Mouse (Mus musculus): ENCODE results near the gene Arsa.
"Not testable (repeated sequence)": the region's sequence is repeated elsewhere in the genome, so short reads cannot be mapped to it uniquely, and the experiment has no call there.

Gene Arsa

GRCm38 (mm10) chr15:89455642-89456041, 21.6 kb downstream of the Arsa start:
- DNase-seq (ENCODE audit: low spot score in 2 of 2) = no peak

DNA sequence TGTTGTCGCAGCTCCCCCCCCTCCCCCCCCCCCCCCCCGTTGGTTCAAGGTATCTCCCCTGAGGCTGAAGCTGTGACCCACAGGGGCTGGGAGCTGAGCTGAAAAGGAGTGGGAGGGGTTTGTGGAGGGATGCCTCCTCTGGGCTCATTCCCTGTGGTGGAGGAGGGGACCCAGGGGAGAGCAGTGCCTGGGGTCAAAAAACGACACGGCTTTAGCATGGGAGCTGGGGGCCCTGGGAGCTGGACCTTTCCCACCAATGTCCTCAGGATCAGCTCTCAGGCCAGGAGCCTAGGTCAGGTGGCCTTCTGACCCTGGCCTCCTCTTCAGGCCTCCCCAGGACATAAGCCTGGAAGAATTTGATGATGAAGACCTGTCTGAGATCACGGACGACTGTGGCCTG, 22.4 kb downstream of the Arsa start:
- DNase-seq (ENCODE audit: low spot score in 2 of 2) = no peak

DNA sequence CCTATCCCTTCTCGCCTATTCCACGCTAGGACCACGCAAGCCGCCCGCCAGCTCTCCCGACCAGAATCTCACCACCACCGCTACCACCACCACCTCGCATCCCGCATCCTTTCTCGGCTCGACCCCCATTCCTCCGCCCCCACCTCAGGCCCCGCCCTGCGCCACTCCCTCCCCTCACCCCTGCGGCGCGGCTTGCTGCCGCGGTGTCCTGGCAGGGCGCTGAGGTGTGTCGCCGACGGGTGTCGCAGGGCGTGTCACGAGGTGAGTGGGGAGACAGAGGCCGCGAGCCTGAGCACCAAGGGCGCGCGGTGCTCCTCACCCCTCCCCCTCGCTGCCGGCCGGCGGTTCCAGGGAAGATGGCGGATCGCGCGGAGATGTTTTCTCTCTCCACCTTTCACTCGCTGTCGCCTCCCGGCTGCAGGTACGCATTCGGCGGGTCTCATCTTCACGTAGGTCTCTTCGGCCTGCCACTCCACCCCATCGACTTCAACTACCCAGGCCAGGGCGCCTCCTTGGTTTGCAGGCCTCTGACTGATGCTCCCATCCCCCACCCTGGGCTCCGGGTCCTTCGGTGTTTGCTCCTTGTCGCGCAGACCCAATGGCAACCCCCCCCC, 23.3 kb downstream of the Arsa start, which contains the start of gene Mapk8ip2:
Gene Mapk8ip2, plus strand, starts transcription at position 49 of the 614 bp plus-strand sequence.
- no peak for DNase-seq (ENCODE audit: low spot score in 2 of 2)

GRCm38 (mm10) chr15:89452906-89453864, 24.0 kb downstream of the Arsa start:
- DNase-seq (ENCODE audit: low spot score in 2 of 2) = peak; percentile 62 to 87

DNA sequence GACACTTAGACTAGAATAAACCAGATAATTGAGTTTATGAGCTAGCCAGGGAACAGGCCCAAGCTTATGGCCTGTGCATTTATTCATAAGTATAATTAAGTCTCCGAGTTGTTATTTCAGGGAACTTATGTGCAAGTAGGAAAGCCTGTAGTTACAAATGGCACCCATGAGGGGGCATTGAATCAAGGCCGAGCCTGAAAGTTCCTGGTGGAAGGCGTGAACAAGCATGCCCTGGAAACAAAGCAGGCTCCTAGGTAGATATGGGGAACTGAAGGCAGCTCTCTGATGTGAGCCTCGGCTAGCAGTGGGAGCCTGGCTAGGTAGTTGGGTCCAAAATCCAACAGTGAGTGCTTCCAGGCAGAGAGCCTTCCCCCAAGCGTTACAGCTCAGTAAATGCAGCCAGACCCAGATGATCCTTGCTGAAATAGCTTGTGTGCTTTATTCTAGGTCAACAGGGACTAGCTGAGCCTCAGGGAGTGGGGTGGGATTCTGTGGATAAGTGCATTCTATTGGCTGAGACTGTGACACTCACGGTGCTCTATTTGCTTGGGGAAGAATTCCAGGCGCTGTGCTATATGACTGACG, 34.6 kb downstream of the Arsa start:
- no peak for DNase-seq (ENCODE audit: low spot score in 2 of 2)

- no peak for DNase-seq (ENCODE audit: low spot score in 2 of 2)
These were observed 41.3 kb downstream of the Arsa start for GRCm38 (mm10) chr15:89435878-89436277.

GRCm38 (mm10) chr15:89434136-89434535, 43.1 kb downstream of the Arsa start:
- no peak for DNase-seq (ENCODE audit: low spot score in 2 of 2)

DNA sequence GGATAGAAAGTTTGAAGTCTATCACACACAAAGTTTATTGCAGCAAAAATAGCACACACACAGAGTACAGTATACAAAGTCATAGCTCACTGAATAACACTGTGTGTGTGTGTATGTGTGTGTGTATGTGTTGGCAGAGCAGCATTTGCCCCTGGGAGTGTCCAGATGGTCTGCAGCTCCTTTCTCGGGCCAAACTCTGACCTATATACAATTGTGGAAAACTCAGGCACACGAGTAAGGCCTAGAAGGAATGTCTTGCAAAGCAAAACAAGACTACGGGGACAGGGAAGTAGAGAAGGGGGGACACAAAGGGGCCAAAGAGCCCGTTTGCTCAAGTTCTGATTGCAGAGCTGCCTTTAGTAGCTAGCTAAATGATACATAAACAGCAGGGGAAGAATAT, 44.3 kb downstream of the Arsa start:
- DNase-seq (ENCODE audit: low spot score in 2 of 2) = no peak

DNA sequence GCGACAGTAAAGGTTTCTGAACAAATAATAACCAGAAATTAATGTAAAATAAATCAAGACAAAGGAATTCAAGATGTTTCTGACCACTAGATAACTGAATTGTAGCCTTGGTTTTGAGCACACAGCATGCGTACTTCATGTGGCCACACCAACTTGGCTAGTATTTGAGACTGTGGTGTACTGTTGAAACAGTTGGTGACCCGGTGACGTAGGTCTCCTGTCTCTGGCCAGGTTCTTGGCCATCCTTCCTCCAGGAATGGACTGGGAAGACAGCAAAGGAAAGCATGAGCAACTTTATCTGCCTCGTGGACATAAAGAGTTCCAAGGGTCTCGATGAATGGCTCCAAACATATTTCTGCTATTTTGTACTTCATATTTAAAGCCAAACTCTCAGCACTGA, 45.4 kb downstream of the Arsa start:
- DNase-seq (ENCODE audit: low spot score in 2 of 2) = no peak

DNA sequence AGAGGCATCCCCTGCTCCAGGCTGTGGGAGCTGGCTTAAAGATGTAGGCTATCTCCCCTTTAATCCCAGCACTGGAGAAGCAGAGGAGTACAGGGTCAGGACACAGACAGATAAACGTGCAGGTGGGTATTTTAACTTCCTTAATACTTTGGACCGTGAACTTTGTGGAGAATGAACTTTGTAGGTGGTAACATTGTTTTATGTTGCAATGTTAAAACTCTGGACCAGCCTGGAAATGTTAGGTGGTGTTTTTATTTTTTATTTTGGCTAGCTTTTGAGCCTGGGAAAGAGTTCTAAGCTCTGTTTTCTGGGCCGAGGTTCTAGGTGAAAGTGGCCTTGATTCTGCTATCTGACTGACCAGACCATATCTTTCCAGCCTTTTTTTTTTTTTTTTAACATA, 46.0 kb downstream of the Arsa start:
- DNase-seq (ENCODE audit: low spot score in 2 of 2) = no peak

DNA sequence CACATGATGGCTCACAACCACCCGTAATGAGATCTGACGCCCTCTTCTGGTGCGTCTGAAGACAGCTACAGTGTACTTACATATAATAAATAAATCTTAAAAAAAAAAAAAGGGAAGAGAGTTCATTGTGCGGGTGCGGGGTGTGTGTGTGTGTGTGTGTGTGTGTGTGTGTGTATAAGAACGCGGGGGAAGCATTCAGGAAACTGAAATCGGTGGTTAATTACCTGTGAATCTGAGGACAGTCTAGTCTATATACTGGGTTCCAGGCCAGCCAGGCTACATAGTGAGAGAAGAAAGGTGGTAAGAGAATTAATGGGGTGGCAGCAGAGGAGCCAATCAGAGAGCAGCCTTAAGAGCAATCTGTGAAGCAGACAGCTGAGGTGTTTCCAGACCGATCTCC, 46.5 kb downstream of the Arsa start:
- not testable (repeated sequence) for DNase-seq (ENCODE audit: low spot score in 2 of 2)

- no peak for DNase-seq (ENCODE audit: low spot score in 2 of 2)
These were observed 46.9 kb downstream of the Arsa start for GRCm38 (mm10) chr15:89430341-89430740.

DNA sequence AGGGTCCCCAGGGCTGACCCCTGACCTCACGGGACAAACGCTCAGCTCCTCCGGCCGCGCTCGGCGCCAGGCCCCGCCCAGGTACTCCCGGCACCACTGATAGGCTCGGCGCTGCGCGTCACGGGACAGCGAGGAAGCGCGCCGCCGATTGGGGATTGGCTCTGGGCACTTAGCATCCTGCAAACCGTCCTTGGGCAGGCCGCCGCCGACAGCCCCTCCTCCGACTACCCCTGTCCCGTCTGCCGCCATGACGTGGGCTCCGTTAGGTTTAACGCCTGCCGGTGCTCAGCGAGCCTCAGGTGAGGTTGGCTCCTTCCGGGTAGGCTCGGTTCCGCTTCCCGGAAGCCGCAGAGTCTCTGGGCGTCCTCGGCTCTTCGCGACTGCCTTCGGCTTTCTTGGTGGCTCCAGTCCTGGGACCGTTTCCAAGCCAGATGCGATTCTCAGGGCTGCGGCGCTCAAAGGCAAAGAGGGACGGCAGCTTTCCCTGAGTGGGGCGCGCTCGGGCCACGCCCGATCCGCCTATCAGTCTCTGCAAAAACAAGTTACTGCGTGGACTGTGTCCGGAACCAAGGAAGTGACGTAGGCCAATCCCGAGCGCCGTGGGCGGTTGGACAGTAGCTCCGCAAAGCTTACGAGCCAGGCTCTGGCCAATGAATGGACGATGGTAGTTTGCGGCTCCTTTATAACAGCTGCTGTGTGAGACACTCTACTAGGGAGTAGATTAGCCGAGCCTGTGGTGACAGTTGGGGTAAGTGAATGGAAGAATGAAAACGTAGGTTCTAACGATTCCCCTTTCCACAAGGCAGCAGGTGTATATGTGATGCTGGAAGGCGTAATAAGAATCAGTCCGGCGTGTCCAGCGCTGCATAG, 47.6 kb downstream of the Arsa start, which contains the start of the genes C730034F03Rik, Gm44502 and Chkb:
Gene C730034F03Rik, plus strand, starts transcription at position 238 of the 870 bp plus-strand sequence.
Gene Gm44502, minus strand, starts transcription at position 345 of the 870 bp plus-strand sequence.
Gene Chkb, minus strand, starts transcription at position 557 of the 870 bp plus-strand sequence.
- peak; percentile 91 to 96 for DNase-seq (ENCODE audit: low spot score in 2 of 2)

DNA sequence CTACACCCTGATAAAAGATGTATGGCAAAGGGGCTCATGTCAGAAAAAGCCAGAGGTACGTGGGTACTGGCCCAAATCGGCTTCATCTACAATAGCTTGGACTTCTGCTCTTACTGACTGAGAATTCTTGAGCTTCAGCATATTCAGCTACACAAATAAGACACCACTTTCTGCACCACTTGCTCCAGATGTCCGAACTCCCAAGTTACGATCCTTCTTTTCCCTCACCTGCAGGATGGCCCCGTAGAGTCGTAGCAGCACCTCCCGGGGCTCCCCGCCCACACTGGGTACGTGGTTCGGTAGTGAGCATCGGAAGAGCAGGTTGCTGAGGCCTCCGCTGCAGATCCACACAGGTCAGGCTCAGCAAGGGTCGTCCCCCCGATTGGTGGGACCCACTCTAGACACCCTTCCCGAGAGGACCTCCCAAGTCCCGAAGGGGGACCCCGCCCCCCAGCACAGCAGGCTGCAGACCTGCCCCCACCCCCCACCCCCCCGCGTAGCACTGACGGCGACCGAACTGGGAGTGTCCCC, 48.3 kb downstream of the Arsa start:
- DNase-seq (ENCODE audit: low spot score in 2 of 2) = no peak

DNA sequence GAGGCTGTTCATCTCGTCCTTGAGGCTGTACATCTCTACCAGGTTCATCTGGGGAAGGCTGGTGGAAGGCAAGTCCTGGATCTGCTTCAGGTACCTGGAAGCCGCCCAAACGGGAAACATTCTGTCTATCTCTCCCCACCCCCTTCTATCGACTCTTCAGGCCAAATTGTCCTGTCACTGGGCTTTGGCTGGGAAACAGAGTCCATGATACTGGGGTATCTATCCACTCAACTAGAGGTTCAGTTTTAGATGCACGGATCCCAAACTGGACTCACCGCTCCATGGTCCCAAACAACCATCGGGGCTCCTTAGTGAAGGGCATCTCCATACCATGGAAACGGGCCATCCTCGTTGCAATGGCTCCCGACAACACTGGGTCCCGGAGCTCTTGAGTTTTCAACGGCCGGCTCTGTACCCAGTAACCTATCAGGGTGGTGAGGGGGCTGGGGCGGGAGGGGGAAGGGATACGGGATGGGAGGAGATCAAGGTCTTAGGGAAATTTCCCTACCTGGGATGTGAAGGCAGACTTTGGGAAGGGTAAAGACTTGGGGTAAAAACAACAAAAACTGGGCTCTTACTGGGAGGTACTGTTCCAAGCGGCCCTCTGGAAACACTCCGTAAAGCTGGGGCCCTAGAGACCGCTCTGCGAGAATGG, 49.0 kb downstream of the Arsa start:
- no peak for DNase-seq (ENCODE audit: low spot score in 2 of 2)

DNA sequence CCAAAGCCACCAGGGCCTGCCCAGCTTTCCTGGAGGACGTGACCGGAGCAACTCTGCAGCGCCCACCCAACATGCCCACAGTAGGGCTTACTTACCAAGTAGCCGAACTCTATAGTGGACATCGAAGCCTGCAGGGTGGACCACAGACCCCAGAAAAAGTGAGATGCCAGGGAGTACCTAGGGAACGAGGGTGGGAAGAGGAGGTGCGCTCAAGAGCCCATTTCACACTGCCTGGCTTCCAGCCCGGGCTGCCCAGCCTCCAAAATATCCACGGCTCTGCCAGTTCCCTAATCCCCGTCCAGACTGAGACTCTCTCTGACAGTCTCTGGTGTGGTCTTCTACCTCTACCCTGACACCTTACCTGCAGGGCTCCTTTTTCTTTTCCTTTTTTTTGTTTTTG, 50.5 kb downstream of the Arsa start:
- no peak for DNase-seq (ENCODE audit: low spot score in 2 of 2)

- no peak for DNase-seq (ENCODE audit: low spot score in 2 of 2)
These were observed 51.5 kb downstream of the Arsa start, which contains the start of gene Cpt1b for GRCm38 (mm10) chr15:89425711-89426121. Gene Cpt1b, minus strand, starts transcription at chr15:89425863.

GRCm38 (mm10) chr15:89424621-89425020, 52.6 kb downstream of the Arsa start:
- no peak for DNase-seq (ENCODE audit: low spot score in 2 of 2)
